Mouse (Mus musculus): ENCODE results near the gene Sgsm1.
"Not testable (repeated sequence)": the region's sequence is repeated elsewhere in the genome, so short reads cannot be mapped to it uniquely, and the experiment has no call there.

Gene Sgsm1

GRCm38 (mm10) chr5:113310377-113311003 is at the start of gene Sgsm1:
Sgsm1 (minus strand) TSS chr5:113310786.
- in situ Hi-C loops (cut with MboI; ENCODE audit: unreplicated experiment in 2 of 2): no loop called here

GRCm38 (mm10) chr5:113358833-113359232 is 48.2 kb upstream of the Sgsm1 start:
- in situ Hi-C loops (cut with MboI; ENCODE audit: unreplicated experiment in 2 of 2): loop anchor here in 1 of 2 experiments (25.0 kb wide), 2 partner anchors 272 to 678 kb away; partner anchors contain the start of gene Crybb3

GRCm38 (mm10) chr5:113357656-113358055 is 47.1 kb upstream of the Sgsm1 start:
- in situ Hi-C loops (cut with MboI; ENCODE audit: unreplicated experiment in 2 of 2): loop anchor here in 1 of 2 experiments (25.0 kb wide), 2 partner anchors 270 to 680 kb away; partner anchors contain the start of gene Crybb3

GRCm38 (mm10) chr5:113357186-113357585 is 46.6 kb upstream of the Sgsm1 start, which contains the start of gene Aym1:
Aym1 (plus strand) TSS chr5:113357294.
- in situ Hi-C loops (cut with MboI; ENCODE audit: unreplicated experiment in 2 of 2): loop anchor here in 1 of 2 experiments (25.0 kb wide), 2 partner anchors 270 to 680 kb away; partner anchors contain the start of gene Crybb3

- in situ Hi-C loops (cut with MboI; ENCODE audit: unreplicated experiment in 2 of 2): loop anchor here in 1 of 2 experiments (25.0 kb wide), 2 partner anchors 267 to 683 kb away; partner anchors contain the start of gene Crybb3
Observed at GRCm38 (mm10) chr5:113354311-113354710, 43.7 kb upstream of the Sgsm1 start.

- in situ Hi-C loops (cut with MboI; ENCODE audit: unreplicated experiment in 2 of 2): loop anchor here in 1 of 2 experiments (25.0 kb wide), 2 partner anchors 265 to 685 kb away; partner anchors contain the start of gene Crybb3
Observed at GRCm38 (mm10) chr5:113352636-113353035, 42.0 kb upstream of the Sgsm1 start.

GRCm38 (mm10) chr5:113351768-113352167 is 41.2 kb upstream of the Sgsm1 start:
- in situ Hi-C loops (cut with MboI; ENCODE audit: unreplicated experiment in 2 of 2): loop anchor here in 1 of 2 experiments (25.0 kb wide), 2 partner anchors 264 to 686 kb away; partner anchors contain the start of gene Crybb3

GRCm38 (mm10) chr5:113349810-113350209 is 39.2 kb upstream of the Sgsm1 start:
- in situ Hi-C loops (cut with MboI; ENCODE audit: unreplicated experiment in 2 of 2): loop anchor here in 1 of 2 experiments (25.0 kb wide), 2 partner anchors 263 to 687 kb away; partner anchors contain the start of gene Crybb3

GRCm38 (mm10) chr5:113349226-113349625 is 38.6 kb upstream of the Sgsm1 start:
- in situ Hi-C loops (cut with MboI; ENCODE audit: unreplicated experiment in 2 of 2): no loop called here

- in situ Hi-C loops (cut with MboI; ENCODE audit: unreplicated experiment in 2 of 2): no loop called here
Observed at GRCm38 (mm10) chr5:113348597-113348996, 38.0 kb upstream of the Sgsm1 start.

GRCm38 (mm10) chr5:113347593-113347992 is 37.0 kb upstream of the Sgsm1 start:
- in situ Hi-C loops (cut with MboI; ENCODE audit: unreplicated experiment in 2 of 2): no loop called here

- in situ Hi-C loops (cut with MboI; ENCODE audit: unreplicated experiment in 2 of 2): not testable (repeated sequence)
Observed at GRCm38 (mm10) chr5:113346651-113347050, 36.1 kb upstream of the Sgsm1 start.

- in situ Hi-C loops (cut with MboI; ENCODE audit: unreplicated experiment in 2 of 2): no loop called here
Observed at GRCm38 (mm10) chr5:113345781-113346180, 35.2 kb upstream of the Sgsm1 start.

- in situ Hi-C loops (cut with MboI; ENCODE audit: unreplicated experiment in 2 of 2): no loop called here
Observed at GRCm38 (mm10) chr5:113344635-113345386, 34.2 kb upstream of the Sgsm1 start.

- in situ Hi-C loops (cut with MboI; ENCODE audit: unreplicated experiment in 2 of 2): no loop called here
Observed at GRCm38 (mm10) chr5:113336281-113336680, 25.7 kb upstream of the Sgsm1 start.

GRCm38 (mm10) chr5:113335732-113336131 is 25.1 kb upstream of the Sgsm1 start:
- in situ Hi-C loops (cut with MboI; ENCODE audit: unreplicated experiment in 2 of 2): no loop called here

GRCm38 (mm10) chr5:113334621-113335530 is 24.3 kb upstream of the Sgsm1 start:
- in situ Hi-C loops (cut with MboI; ENCODE audit: unreplicated experiment in 2 of 2): no loop called here

GRCm38 (mm10) chr5:113332899-113333298 is 22.3 kb upstream of the Sgsm1 start:
- in situ Hi-C loops (cut with MboI; ENCODE audit: unreplicated experiment in 2 of 2): no loop called here

- in situ Hi-C loops (cut with MboI; ENCODE audit: unreplicated experiment in 2 of 2): no loop called here
Observed at GRCm38 (mm10) chr5:113332239-113332638, 21.7 kb upstream of the Sgsm1 start.

GRCm38 (mm10) chr5:113330202-113330601 is 19.6 kb upstream of the Sgsm1 start:
- in situ Hi-C loops (cut with MboI; ENCODE audit: unreplicated experiment in 2 of 2): no loop called here
